Mouse (Mus musculus) midbrain, postnatal 0 days (tissue): ENCODE results near the gene Duxbl3. TPM values are rescaled to one million over a fixed set of nuclear protein-coding genes. Genes with fewer than 3 reads are reported as not detected.

Experiments used
- ATAC-seq: fragments of 200-750 bp; cut with Nextera tagmentation; 2 replicates; pipeline ENCODE4 v1.8.0; 2017; ENCODE audit warnings: moderate number of reproducible peaks, mild to moderate bottlenecking, moderate TSS enrichment, moderate library complexity; ENCODE audit not compliant: low FRiP score
- DNase-seq: peaks from one replicate; pipeline ENCODE4 v3.0.0-alpha.2; 2015; ENCODE audit warnings: low spot score
- H3K27ac ChIP-seq: fragments of 300-500 bp; sonication (generic); 2 replicates; pipeline ENCODE4 v1.5.1; 2014; ENCODE audit warnings: low read depth, mild to moderate bottlenecking, low read length, mixed read lengths
- H3K27me3 ChIP-seq: fragments of 300-500 bp; sonication (generic); 2 replicates; pipeline ENCODE4 v1.6.1; 2014; ENCODE audit warnings: low read length, control low read depth, mixed read lengths; ENCODE audit not compliant: insufficient read depth
- H3K36me3 ChIP-seq: fragments of 300-500 bp; sonication (generic); 2 replicates; pipeline ENCODE4 v1.6.1; 2014; ENCODE audit warnings: low read length, control low read depth, mixed read lengths; ENCODE audit not compliant: insufficient read depth
- H3K4me1 ChIP-seq: fragments of 300-500 bp; sonication (generic); 2 replicates; pipeline ENCODE4 v1.6.1; 2014; ENCODE audit warnings: mild to moderate bottlenecking, control low read depth, antibody characterized with exemption, low read length, mixed read lengths; ENCODE audit not compliant: insufficient read depth
- H3K4me2 ChIP-seq: fragments of 300-500 bp; sonication (generic); 2 replicates; pipeline ENCODE4 v1.6.1; 2014; ENCODE audit warnings: low read depth, mild to moderate bottlenecking, low read length, mixed read lengths; ENCODE audit not compliant: poor library complexity, severe bottlenecking
- H3K4me3 ChIP-seq: fragments of 300-500 bp; sonication (generic); 2 replicates; pipeline ENCODE4 v1.5.1; 2014; ENCODE audit warnings: low read depth, mild to moderate bottlenecking, low read length, moderate library complexity
- H3K9ac ChIP-seq: fragments of 300-500 bp; sonication (generic); replicated peaks from 2 replicates; pipeline ENCODE4 v1.6.1; 2014; ENCODE audit warnings: mild to moderate bottlenecking, low read length, moderate library complexity, mixed read lengths; ENCODE audit not compliant: poor library complexity, severe bottlenecking
- H3K9me3 ChIP-seq: fragments of 300-500 bp; sonication (generic); 2 replicates; pipeline ENCODE4 v1.6.1; 2016; ENCODE audit warnings: low read length, control low read depth
- CTCF ChIP-seq: IDR thresholded peaks from 2 replicates; pipeline ENCODE4 v1.5.1; 2016; ENCODE audit warnings: antibody characterized with exemption, mild to moderate bottlenecking
- WGBS: fragments of 180-500 bp; shearing (Covaris S2); extraction: QIAGEN DNeasy Blood & Tissue Kit; methylation state at CpG from one replicate; pipeline ENCODE4 v1.1.7; 2014; 5-methylcytosine and 5-hydroxymethylcytosine counted together
- polyA plus RNA-seq: library from polyadenylated mRNA; unstranded; fragments of >200 nt; fragmentation: Nextera tagmentation; extraction: Ambion mirVana; gene quantifications from 2 replicates; pipeline ENCODE4 v1.2.1, GENCODE M21; 2015
- total RNA-seq: library from RNA; depleted of rRNA; stranded (reverse); fragments of >200 nt; gene quantifications from 2 replicates; pipeline ENCODE4 v1.2.3, GENCODE M21; 2014; rRNA removed

The Duxbl3 gene
- total and polyA plus RNA-seq, 2 experiments from 2014 or later: 0.66 to 2.6 TPM

DNA sequence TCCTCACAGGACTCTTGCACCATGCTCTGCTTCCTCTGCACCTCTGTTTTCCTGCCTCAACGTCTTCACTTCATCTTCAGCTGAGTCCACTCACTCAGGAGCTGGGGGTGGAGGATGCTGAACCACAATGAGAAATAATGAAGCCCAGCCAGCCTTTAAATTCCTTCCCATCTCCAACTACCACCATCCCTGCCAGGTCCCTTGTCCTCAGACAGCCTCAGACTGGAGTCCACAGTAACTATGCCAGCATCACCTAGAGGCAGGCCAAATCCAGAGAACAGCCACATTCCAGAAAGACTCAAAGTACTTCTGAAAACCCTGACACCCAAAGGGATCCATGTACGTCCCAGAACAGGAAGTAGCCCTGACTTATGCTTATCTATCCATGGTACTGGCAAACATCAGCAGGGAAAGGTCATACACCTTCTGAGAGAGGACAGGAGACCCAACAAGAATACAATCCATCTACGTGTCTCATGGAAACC is 58.5 kb downstream of the Duxbl3 start:
- Histone ChIP-seq H3K4me3 (no peak overlapping the region), H3K27me3 (no peaks in the 10 kb centered on the region), H3K4me2 (no peak overlapping the region), H3K36me3 (no peaks in the 10 kb centered on the region), H3K4me1 (no peaks in the 10 kb centered on the region), H3K27ac (no peak overlapping the region), H3K9ac (no peak overlapping the region), H3K9me3 (no peaks in the 10 kb centered on the region)
- WGBS: 69% methylated on average over 3 of the region's 3 CpGs
- DNase-seq: no peak
- no peak for ATAC-seq
- TF ChIP-seq CTCF: no peak

Other genes starting within 250 kb of the Duxbl3 start
- gene Gm9780, start 215.3 kb upstream of the Duxbl3 start, total RNA-seq: 4.9 and 5.9 TPM in 2 replicates
- gene Gm9780, start 215.3 kb upstream of the Duxbl3 start, polyA plus RNA-seq: 13.8 and 14.5 TPM in 2 replicates
- gene Tmem254c, start 190.6 kb upstream of the Duxbl3 start, total RNA-seq: 37.7 and 39.0 TPM in 2 replicates
- gene Tmem254c, start 190.6 kb upstream of the Duxbl3 start, polyA plus RNA-seq: 36.2 and 49.6 TPM in 2 replicates
- gene Cphx2, start 176.4 kb upstream of the Duxbl3 start, total RNA-seq: not detected in 2 replicates
- gene Cphx2, start 176.4 kb upstream of the Duxbl3 start, polyA plus RNA-seq: not detected in 2 replicates
- gene Cphx3, start 175.7 kb upstream of the Duxbl3 start, total RNA-seq: not detected in 2 replicates
- not detected in 2 replicates for gene Cphx3, start 175.7 kb upstream of the Duxbl3 start, polyA plus RNA-seq
- 2.2 and 5.8 TPM in 2 replicates for gene Duxbl2, start 139.6 kb upstream of the Duxbl3 start, total RNA-seq
- gene Duxbl2, start 139.6 kb upstream of the Duxbl3 start, polyA plus RNA-seq: not detected in 2 replicates
- gene Plac9b, start 75.5 kb upstream of the Duxbl3 start, total RNA-seq: 8.3 and 8.7 TPM in 2 replicates
- 12.0 and 12.2 TPM in 2 replicates for gene Plac9b, start 75.5 kb upstream of the Duxbl3 start, polyA plus RNA-seq
- 22.6 and 32.9 TPM in 2 replicates for gene Tmem254b, start 50.9 kb upstream of the Duxbl3 start, total RNA-seq
- gene Tmem254b, start 50.9 kb upstream of the Duxbl3 start, polyA plus RNA-seq: 28.3 and 33.5 TPM in 2 replicates